Mouse (Mus musculus) ES-E14 (cell line): Measurements from ENCODE around the gene Nav3. TPM values are rescaled to one million over a fixed set of nuclear protein-coding genes. Genes with fewer than 3 reads are reported as not detected.

Experiments used
- DNase-seq: peaks from one replicate; pipeline ENCODE4 v3.0.0-alpha.2; 2013; ENCODE audit warnings: low read depth, low spot score
- H3K27ac ChIP-seq: 2 replicates; pipeline ENCODE4 v1.5.1; 2012; ENCODE audit warnings: low read depth, mild to moderate bottlenecking, low read length, moderate library complexity, mixed read lengths; ENCODE audit not compliant: poor library complexity, insufficient read depth, severe bottlenecking
- H3K36me3 ChIP-seq: 2 replicates; pipeline ENCODE4 v1.6.1; 2012; ENCODE audit warnings: mild to moderate bottlenecking, low read length, moderate library complexity, mixed read lengths; ENCODE audit not compliant: control insufficient read depth, poor library complexity, insufficient read depth, severe bottlenecking
- H3K4me1 ChIP-seq, 2 experiments: fragments of 150-350 bp in 1 of 2; sonication (generic) in 1 of 2; 2 replicates each; pipeline ENCODE4 v1.6.1; 2012; ENCODE audit warnings: low read length in 2 of 2, mild to moderate bottlenecking in 1 of 2, mixed read lengths in 1 of 2; ENCODE audit not compliant: control insufficient read depth in 2 of 2, insufficient read depth in 2 of 2, poor library complexity in 1 of 2
- H3K4me3 ChIP-seq, 2 experiments: fragments of 150-350 bp in 1 of 2; sonication (generic) in 1 of 2; 2 replicates each; pipeline ENCODE4 v1.5.1; 2012; ENCODE audit warnings: low read length in 2 of 2, low read depth in 1 of 2, mild to moderate bottlenecking in 1 of 2, mixed read lengths in 1 of 2; ENCODE audit not compliant: insufficient read depth in 1 of 2, poor library complexity in 1 of 2, severe bottlenecking in 1 of 2
- H3K9ac ChIP-seq: 2 replicates; pipeline ENCODE4 v1.6.1; 2012; ENCODE audit warnings: low read depth, mild to moderate bottlenecking, low read length, mixed read lengths; ENCODE audit not compliant: poor library complexity, insufficient read depth, severe bottlenecking
- H3K9me3 ChIP-seq: fragments of 150-350 bp; sonication (generic); 2 replicates; pipeline ENCODE4 v1.6.1; 2012; ENCODE audit warnings: low read depth, mild to moderate bottlenecking, low read length; ENCODE audit not compliant: control insufficient read depth, insufficient read depth
- CHD2 ChIP-seq: IDR thresholded peaks from 2 replicates; pipeline ENCODE4 v1.6.1; 2014; ENCODE audit warnings: mild to moderate bottlenecking, low read depth, low read length, inconsistent platforms
- HCFC1 ChIP-seq: IDR thresholded peaks from 2 replicates; pipeline ENCODE4 v1.6.1; 2012; ENCODE audit warnings: low read length, inconsistent platforms, borderline replicate concordance; ENCODE audit not compliant: insufficient read depth
- MAFK ChIP-seq: IDR thresholded peaks from 2 replicates; pipeline ENCODE4 v1.6.1; 2014; ENCODE audit warnings: mild to moderate bottlenecking, low read depth, low read length, inconsistent platforms; ENCODE audit not compliant: insufficient read depth
- ZC3H11A ChIP-seq: IDR thresholded peaks from 2 replicates; pipeline ENCODE4 v1.6.1; 2012; ENCODE audit warnings: low read depth, mild to moderate bottlenecking, inconsistent platforms, low read length, borderline replicate concordance
- ZNF384 ChIP-seq: IDR thresholded peaks from 2 replicates; pipeline ENCODE4 v1.6.1; 2012; ENCODE audit warnings: low read depth, low read length, inconsistent platforms
- in situ Hi-C, 2 experiments: fragments of 600-800 bp; cut with MboI; formaldehyde crosslinking; loops; one replicate each; pipeline ENCODE4 v1.15.1; 2025; ENCODE audit warnings: low sequenced_read_pairs in 2 of 2, inconsistent platforms in 1 of 2; ENCODE audit not compliant: unreplicated experiment in 2 of 2
- total RNA-seq: library from RNA; depleted of rRNA; stranded (reverse); fragments of 300-350 nt; gene quantifications from 2 replicates; pipeline ENCODE4 v1.2.3, GENCODE M21; 2012

The Nav3 gene
- total RNA-seq, 1 experiment = 1.4 TPM

- DNase-seq = no peak
- Histone ChIP-seq H3K36me3 (no peaks in the 10 kb centered on the region), H3K4me3 (no peak overlapping the region), H3K9ac (no peak overlapping the region), H3K27ac (no peak overlapping the region), H3K9me3 (no peaks in the 10 kb centered on the region), H3K4me1 (no peaks in the 10 kb centered on the region)
- no peak for TF ChIP-seq ZNF384
- no peak for TF ChIP-seq ZC3H11A
- no peak for TF ChIP-seq HCFC1
- TF ChIP-seq MAFK = no peak
- no peak for TF ChIP-seq CHD2
- in situ Hi-C loops = no loop called here
Observed at GRCm38 (mm10) chr10:110474107-110474506, 18.1 kb upstream of the Nav3 start.

- Histone ChIP-seq H3K9me3 (no peaks in the 10 kb centered on the region), H3K27ac (no peak overlapping the region)
- DNase-seq = no peak
Observed at GRCm38 (mm10) chr10:110469445-110469844, 13.4 kb upstream of the Nav3 start.

GRCm38 (mm10) chr10:110455063-110455837 lies 754 bp downstream of the Nav3 start:
- Histone ChIP-seq H3K4me3 (peak overlapping the region; percentile 75 to 92), H3K4me1 (no peaks in the 10 kb centered on the region), H3K27ac (no peak overlapping the region), H3K9ac (peak overlapping the region; percentile 59), H3K36me3 (no peaks in the 10 kb centered on the region), H3K9me3 (no peaks in the 10 kb centered on the region)
- in situ Hi-C loops = no loop called here
- TF ChIP-seq HCFC1 (peak; percentile 5; the same call in 1 of the 2 replicates), ZNF384 (no peak)
- DNase-seq = no peak

More at GRCm38 (mm10) chr10:110469445-110469844, 13.4 kb upstream of the Nav3 start:
- Histone ChIP-seq H3K4me3 (no peak overlapping the region), H3K4me1 (no peaks in the 10 kb centered on the region), H3K9ac (no peak overlapping the region), H3K36me3 (no peaks in the 10 kb centered on the region)
- no peak for TF ChIP-seq MAFK
- TF ChIP-seq CHD2 = no peak
- TF ChIP-seq HCFC1 = no peak
- no peak for TF ChIP-seq ZNF384
- TF ChIP-seq ZC3H11A = no peak
- in situ Hi-C loops = no loop called here

- in situ Hi-C loops = no loop called here
- no peaks in the 10 kb centered on the region for H3K4me1 ChIP-seq
- no peak overlapping the region for H3K4me3 ChIP-seq
- TF ChIP-seq MAFK (no peak), ZNF384 (no peak), HCFC1 (no peak), ZC3H11A (no peak), CHD2 (no peak)
- no peak overlapping the region for H3K9ac ChIP-seq
- no peaks in the 10 kb centered on the region for H3K36me3 ChIP-seq
- H3K27ac ChIP-seq = no peak overlapping the region
- DNase-seq = no peak
- no peaks in the 10 kb centered on the region for H3K9me3 ChIP-seq
Observed at GRCm38 (mm10) chr10:110453566-110453965, 2.4 kb downstream of the Nav3 start.

GRCm38 (mm10) chr10:110440396-110440795 lies 15.6 kb downstream of the Nav3 start:
- TF ChIP-seq MAFK (no peak), HCFC1 (no peak), CHD2 (no peak), ZNF384 (no peak), ZC3H11A (no peak)
- in situ Hi-C loops = no loop called here
- H3K9me3 ChIP-seq = no peaks in the 10 kb centered on the region

More at GRCm38 (mm10) chr10:110440396-110440795, 15.6 kb downstream of the Nav3 start:
- DNase-seq = no peak
- H3K36me3 ChIP-seq = no peaks in the 10 kb centered on the region
- no peak overlapping the region for H3K9ac ChIP-seq
- H3K27ac ChIP-seq = no peak overlapping the region
- no peaks in the 10 kb centered on the region for H3K4me1 ChIP-seq
- H3K4me3 ChIP-seq = no peak overlapping the region
